Mouse (Mus musculus) gastrocnemius, adult 8-10 months (tissue): ENCODE data around the gene Clcnkb. TPM values are rescaled to one million over a fixed set of nuclear protein-coding genes. Genes with fewer than 3 reads are reported as not detected.
A peak's percentile ranks its signal among the peaks of the same experiment; 100 is the strongest.

ENCODE experiments used
- DNase-seq, 2 experiments: peaks; one replicate each; pipeline ENCODE4 v3.0.0; 2022; ENCODE audit warnings: low spot score in 2 of 2
- total RNA-seq, 4 experiments: library from RNA; stranded (reverse); gene quantifications; 2 replicates each; pipeline ENCODE4 v1.2.4; 2022

Gene Clcnkb
- total RNA-seq, 4 experiments from 2014 or later = 0.11 to 0.58 TPM; not detected in 2

DNA sequence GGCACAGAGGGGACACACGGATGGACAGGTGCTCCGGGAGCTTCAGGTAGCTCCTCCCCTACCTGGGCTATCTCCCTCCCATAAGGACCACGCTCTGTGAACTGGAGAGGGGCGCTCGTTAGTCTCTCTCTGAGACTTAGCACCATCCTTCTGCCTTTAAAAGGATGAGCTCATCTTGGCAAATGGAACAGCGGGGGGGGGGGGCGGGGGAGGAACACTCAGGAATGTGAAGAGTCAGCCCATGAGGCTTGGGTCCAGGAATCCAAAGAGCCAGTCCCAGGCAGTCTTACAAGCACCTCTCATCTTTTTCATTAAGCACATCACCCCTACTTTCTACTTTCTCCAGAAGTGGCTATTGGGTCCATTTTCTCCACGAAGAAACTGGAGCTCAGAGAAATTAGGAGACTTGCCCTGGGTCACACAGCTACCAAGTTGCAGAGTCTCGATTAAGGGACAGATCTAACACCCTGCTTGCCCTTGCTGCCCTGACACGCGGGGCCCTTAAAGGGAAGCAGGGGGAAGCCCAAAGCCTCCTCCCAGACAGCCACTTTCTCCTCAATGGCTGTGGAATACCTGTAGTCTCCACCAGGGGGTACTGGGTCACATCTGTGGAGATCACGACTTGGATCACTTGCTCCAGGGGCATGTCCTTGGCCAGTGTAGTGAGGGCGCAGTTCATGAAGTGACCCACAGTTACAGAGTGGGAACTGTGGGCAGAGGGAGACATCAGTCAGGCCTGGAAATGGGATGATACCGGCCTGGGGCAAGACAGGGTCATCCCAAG is 9.1 kb downstream of the Clcnkb start:
- peak in 1 of 2 experiments; percentile 54 for DNase-seq

DNA sequence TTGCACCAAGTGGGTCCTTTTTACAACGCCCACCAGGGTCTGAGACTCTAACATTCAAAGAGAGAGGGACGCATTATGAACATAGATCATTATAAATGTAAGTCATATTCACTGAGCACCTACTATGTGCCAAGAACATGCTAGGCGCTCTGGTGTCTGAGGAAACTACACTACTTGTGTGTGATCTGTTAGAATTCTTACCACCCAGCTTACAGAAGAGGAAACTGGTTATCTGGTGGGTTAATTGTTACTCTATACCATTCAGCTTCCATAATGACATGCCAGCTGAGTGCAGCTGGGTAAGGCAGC is 10.5 kb downstream of the Clcnkb start:
- DNase-seq = no peak

DNA sequence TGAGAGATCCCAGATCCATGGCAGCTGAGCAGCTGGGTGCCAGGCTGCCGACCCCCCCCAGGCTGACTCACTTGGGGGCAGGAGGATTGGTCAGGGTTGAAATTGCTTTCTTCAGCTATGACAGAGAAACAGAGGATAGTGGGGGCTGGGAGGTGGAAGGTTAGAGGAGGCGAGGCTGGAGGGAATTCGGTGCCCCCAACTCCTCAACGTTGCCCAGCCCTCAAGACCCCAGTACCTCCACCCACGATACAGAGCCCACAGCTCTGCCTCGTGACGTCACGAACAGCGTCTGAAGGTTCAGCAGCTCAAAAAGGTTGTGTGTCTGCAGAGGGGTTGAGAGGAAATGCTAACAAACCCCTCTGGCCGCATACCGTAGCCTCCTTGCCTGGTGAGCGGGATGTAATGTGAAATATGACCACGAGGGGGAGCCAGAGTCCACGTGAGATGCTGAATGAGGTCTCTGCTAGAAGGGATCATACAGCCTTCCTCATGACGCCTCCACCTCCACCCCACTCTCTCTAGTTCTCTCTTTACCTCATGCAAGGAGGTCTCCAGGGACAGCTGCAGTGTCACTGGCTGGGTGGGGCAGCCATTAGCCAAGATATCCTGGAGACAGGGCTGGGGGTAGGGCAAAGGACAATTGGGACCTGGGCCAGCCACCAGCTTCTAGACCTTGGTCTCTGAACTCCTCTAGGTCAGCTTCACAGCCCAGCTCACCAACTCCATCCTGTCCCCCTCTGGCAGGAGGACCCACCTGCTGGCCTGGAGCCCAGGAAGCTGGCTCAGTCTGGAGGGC is 11.1 kb downstream of the Clcnkb start:
- peak; percentile 78 to 82 for DNase-seq

DNA sequence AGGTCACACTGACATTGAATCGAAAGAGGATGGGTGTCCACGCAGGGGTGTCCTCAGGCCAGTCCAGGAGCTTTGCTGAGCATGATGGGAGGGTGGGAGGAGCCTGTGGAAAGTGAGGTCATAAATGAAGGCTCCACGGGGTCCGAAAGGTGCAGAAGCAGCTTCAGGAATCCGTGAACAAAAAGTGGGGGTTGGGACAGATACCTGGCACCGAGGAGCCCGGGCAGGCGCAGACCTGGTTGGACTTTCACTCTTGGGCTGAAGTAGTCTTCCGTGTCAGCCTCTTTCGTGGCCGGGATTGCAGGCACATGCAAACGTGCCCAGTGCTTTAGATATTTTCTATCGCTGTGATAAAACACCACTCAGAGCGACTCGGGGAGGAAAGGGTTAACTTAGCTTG is 15.6 kb downstream of the Clcnkb start:
- no peak for DNase-seq

DNA sequence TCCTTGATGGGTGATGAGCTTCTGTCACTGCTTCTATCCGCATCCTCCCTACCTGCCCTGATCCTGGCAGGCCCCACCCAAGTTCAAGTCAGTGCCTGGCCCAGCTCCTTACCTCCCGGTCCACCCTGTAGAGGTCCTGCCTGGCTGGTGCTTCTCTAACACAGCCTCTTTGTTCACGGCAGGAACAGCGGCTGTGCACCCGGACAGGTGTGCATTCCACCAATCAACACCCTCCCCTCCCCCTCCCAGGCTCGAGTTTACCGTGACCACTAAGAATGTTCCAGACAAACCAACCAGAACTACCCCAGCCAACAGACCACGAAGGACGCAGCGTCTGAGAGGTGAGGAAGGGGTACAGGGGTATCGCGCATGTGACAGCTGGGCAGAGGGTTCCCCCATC is 17.3 kb downstream of the Clcnkb start, which contains the start of gene Clcnka:
Gene Clcnka, minus strand, starts transcription at position 180 of the 400 bp plus-strand sequence.
- no peak for DNase-seq

DNA sequence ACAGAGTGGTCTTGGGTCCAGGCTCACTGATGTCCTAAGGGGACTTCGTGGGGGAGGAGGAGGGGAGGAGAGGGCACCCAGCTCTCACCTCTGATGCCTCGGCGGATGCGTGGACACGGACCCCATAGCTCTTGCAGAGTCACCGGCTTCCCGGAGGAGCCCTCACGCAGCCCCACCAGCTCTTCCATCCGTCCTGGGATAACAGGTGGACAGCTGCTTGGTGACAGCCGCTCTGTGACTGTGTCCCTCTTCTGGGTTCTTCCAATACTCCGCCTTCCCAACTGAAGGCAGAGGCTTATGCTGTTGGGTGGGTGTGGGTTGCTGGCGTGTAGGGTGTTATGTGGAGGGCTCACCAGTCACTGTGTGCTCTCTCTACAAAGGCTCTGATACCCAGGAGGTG is 18.0 kb downstream of the Clcnkb start:
- DNase-seq = no peak

DNA sequence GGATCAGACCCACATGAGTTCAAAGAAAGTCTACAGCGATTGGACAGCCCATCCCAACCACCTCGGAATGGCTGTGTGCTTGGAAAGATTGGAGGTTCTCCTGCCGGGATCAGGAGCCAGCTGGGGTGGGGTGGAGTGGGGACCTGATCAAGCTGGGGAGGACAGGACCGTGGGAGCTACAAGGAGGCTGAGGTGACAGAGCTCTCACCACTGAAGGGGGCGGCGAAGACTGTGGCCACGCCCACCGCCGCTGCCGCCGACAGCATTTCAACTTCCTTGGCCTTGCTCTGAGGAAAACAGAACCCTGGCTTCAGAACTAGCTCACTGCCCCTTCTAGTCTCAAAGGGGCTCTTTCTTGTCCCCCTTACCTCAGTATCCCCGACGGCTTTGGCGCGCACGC is 21.1 kb downstream of the Clcnkb start:
- DNase-seq = no peak

DNA sequence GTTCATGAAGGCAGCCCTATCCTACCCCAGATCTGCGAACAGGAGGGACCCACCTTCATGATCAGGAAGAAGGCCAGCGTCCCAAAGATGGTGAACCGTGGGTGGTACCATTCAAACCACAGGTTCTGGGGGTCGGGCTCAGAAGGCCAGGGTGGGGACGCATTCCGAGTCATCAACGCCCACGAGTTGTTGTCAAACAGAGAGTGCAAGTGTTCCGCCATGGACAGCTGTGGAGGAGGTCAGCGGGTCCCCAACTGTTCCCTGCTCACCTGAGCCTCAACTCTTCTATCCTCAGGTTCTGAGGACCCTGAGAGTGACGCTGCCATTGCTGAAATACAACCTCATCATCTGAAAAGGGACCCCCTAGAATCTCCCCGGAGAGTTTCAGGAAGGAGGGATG is 24.5 kb downstream of the Clcnkb start:
- DNase-seq = no peak

DNA sequence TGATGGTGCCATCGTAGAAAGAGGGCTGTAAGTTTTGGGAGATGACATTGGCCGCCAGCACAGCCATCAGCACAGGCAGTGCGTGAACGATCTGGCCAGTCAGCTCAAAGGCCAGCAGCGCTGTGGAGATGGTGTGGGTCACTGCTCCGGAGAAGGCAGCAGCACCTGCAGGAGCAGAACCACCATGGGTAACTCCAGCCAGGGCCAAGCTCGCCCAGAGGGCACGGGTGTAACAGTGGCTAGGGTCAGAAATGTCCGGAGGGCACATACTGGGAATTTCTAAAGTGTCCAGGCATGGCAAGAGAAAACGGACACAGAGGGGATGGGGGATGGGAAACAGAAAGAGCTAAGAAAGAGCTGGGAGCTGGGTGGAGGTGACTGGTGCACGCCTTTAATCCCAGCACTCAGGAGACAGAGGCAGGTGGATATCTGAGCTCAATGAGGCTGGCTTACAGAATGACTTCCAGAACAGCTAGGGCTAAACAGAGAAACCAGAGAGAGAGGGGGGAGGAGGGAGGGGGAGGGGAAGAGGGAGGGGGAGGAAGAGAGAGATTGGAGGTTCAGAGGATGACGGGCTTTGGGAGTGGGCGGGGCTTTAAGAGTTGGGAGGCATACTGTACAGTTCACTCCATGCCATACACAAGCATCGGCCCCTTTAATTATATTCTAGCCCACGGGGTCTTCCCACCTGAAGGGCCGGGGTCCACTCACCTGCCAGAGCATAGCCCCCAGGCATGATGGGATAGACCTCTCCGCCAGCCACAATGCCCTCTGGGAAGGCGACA is 26.3 kb downstream of the Clcnkb start:
- DNase-seq = no peak

DNA sequence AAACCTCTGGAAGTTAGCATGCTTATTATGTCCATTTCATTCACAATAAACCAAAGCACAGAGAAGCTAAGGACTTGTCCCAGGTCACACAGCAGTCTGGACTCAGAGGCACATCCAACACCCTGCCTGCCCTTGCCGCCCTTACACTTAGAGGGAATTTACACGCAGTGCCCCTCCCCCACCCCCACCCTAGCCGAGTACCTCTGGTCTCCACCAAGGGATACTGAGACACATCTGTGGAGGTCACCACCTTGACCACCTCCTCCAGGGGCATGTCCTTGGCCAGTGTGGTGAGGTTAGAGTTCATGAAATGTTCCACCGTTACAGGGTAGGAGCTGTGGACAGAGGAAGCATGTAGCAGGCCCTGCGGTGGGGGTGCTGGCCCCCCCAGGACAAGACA is 27.9 kb downstream of the Clcnkb start:
- DNase-seq = no peak

DNA sequence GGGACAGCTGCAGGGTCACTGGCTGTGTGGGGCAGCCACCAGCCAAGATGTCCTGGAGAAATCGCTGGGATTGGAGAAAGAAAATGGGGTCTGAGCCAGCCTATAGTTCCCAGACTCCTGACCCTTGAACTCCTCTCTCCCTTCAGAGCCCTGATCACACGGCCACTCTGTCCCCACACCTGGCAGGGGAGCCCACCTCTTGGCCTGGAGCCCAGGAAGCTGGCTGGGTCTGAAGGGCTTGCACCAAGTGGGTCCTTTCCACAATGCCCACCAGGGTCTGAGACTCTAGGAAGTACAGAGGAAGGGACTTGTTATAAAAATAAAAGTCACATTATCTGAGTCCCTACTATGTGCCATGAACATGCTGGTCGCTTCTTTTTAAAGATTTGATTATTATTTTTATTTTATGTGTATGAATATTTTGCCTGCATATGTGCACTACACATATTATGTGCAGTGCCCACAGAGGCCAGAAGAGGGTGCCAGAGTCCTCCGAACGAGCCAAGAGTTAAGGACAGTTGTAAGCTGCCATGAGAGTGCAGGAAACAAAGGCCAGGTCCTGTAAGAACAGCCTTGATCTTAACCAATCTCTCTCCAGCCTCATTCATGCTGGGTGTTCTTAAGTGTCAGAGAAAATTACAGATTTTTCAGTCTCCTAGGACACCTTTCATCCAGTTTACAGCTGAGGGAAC is 28.6 kb downstream of the Clcnkb start:
- DNase-seq = peak; percentile 47 to 52

DNA sequence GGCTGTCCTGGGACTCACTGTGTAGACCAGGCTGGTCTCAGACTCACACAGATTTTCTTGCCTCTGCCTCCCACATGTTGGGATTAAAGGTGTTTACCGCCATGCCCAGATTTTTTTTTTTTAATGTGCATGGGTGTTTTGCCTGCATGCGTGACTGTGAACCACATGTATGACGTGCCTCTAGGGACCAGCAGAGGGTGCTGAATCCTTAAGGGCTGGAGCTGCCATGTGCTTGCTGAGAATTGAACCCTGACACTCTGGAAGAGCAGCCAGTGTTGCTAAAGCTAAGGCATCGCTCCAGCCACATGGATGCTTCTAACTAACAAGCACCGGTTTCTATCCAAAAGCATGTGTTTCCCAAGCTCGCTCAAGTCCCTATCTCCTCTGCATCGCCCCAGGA is 29.7 kb downstream of the Clcnkb start:
- no peak for DNase-seq

DNA sequence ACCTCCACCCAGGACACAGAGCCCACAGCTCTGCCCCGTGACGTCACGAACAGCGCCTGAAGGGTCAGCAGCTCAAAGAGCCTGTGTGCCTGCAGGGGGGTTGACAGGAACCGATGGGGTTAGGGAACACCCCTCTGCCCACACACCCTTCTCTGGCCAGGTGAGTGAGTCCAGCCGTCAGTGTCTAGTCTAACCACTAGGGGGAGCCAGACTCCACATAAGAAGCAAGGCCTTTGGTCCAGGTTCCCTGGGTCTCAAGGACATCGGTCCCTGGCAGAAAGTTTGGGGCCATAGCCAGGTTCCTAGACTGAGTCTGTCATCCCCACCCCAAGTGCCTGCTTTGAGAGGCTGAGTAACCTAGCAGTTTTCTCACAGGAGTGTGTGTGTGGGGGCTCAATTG is 30.5 kb downstream of the Clcnkb start:
- no peak for DNase-seq

DNA sequence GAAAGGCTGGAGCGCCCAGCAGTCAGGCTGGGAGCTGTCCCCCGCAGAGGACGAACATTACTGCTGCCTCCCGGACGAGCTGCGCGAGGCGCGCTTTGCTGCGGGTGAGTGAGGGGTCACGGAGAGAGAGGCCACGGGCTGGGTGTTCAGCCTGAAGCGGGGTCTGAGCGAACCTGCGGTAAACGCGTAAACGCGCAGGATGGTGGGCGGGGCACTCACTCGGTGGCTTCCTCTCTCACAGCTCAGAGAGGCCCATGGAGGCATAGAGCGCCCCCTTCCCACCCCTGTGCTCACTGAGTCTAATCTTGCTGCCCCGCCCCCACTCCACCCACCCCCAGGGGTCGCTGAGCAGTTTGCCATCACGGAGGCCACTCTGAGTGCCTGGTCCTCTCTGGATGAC is 33.4 kb downstream of the Clcnkb start:
- no peak for DNase-seq

DNA sequence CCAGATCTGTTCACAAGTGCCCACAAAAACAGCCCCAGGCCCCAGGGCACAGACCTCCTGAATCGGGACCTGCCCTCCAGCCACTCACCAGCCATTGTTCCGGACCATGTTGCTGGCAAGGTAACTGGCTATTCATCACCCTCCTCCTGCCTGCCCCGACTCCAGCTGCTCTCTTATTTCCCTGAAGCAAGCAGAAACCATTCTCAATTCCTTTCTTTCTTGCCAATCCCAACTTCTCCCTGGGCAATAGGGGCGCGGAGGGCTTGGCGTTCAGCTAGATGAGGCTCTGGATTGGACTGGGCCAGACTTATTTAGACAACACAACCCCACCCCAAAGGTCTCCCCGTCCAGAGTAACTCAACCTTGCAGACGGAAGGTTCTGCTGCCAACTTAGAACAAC is 36.1 kb downstream of the Clcnkb start:
- DNase-seq = no peak

DNA sequence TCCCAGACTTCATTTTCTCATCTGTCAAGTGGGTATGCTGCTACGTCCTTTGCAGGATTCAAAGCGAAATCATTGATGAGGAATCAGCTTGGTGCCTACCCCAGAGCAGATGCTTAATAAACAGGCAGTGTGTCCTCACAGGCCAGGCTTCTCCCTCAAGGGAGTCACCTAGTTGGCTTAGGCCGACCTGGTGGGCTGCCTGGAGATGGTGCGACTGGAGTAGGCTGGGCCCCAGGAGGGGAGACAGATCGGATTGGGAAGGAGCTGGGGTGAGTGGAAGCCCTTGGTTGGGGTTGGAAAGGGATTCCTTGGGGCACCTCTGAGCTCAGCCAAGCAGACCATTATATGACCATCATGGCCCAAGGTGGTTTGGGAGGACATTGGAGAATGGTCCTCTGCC is 43.4 kb downstream of the Clcnkb start:
- DNase-seq = no peak

DNA sequence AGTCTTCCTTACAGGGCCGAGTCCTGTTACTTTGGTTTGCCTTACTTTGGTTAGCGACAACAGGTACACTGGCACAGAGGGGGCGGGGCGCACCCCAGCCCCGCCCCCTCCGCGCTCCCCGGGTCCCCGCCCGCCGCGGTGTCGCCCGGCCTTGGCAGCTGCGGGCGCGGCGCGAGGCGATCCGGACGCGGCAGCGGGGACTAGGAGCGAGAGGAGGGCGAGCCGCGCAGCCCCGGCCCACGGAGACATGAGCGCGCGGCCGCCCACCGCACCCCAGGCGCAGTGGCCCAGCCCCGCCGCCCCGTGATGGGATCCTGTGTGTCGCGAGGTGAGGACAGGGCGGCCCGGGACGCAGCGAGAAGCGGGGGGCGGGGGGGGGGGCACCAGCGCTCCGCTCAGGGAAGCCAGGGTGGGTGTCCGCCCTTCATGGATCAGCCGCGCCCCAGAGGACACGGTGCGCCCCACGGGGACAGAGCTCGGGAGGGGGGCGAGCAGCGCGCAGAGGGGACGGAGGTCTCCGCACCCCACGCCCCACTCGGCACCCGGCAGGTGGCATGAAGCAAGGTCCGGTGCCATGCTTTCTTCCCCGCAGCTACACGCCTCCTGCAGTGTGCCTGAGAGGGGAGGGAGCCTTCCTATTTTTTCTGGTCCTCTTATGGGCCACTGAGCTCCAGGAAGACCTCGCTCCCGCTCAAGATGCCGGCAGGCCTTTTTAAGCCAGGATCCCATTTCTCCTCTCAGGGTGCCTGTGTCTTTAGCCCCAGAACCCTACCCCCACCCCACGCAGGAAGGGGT is 47.6 kb downstream of the Clcnkb start, which contains the start of gene Fam131c:
Gene Fam131c, plus strand, starts transcription at position 224 of the 795 bp plus-strand sequence.
- DNase-seq = no peak

DNA sequence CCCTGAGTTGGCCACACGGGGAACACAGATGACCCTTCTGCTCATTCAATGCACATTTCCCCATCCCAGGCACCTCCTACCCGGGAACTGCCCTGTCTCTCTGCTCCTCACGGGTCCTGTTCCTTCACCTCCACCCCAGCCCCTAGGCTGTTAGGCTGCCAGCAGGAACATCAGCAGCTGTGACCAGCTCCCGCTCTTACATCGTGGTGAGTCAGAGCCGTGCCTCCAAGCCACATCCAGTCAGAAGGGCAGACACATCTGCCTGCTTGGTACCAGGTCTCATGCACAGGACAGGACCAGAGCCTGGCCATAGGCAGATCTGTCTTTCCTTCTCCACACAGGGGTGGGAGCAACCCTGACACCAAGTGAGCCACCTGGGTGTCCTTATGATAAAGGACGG is 49.9 kb downstream of the Clcnkb start:
- no peak for DNase-seq

DNA sequence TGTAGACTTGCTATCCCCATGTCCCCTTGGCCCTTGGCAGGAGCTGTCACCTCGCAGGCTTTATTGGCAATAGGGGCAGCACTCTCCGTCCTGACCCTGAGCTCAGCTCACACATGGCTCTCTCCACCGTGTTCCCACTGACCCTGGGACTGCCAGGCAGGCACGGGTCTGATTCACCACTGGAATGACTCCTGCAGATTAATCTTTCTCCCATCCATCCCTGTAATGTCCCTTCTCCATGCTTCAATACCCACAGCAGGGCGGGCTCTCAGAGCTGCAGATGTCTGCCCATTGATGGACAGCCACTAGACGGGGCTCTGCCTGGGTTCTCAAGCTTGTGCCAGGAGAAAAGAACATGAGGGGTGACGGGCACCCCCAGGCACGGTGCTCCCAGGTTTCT is 50.7 kb downstream of the Clcnkb start:
- no peak for DNase-seq

DNA sequence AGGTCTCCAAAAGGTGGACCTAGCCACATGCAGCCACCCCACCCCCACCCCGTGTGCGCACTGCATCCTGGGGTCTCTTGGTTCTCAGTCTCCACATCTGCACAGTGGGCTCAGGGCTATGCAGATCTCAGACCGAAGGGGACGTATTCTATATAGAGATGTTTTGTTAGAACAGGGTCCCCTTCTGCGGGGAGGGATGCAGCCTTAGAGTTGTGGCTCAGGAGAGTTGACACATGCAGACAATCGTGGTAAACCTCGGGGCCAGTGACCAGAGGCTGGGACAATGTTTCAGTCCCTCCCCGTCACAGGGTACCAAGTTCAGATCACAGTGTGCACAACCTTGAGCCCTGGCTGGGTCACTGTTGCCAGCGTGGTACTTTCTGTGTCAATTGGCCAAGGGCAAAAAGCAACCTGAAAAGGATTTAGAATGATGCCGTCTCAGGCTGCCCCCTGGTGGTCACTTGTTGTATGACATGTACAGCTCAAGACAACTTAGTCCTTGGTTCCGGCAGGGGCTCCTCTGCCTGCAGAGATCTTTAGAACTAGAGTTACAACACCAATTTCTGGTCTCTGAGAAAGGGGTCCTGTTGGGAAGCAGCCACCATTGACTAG is 52.8 kb downstream of the Clcnkb start:
- peak; percentile 51 to 63 for DNase-seq
